Mouse (Mus musculus) telencephalon, adult 2 months (tissue): ENCODE data around the gene Mrpl1.

Source experiments
- DNase-seq: peaks from one replicate; pipeline ENCODE4 v3.0.0-alpha.2; 2011; ENCODE audit warnings: low read depth, low spot score

Mrpl1 gene

GRCm38 (mm10) chr5:96209459-96209858 lies at the start of gene Mrpl1:
Gene Mrpl1 (plus strand): TSS chr5:96209493.
- DNase-seq: no peak

DNA sequence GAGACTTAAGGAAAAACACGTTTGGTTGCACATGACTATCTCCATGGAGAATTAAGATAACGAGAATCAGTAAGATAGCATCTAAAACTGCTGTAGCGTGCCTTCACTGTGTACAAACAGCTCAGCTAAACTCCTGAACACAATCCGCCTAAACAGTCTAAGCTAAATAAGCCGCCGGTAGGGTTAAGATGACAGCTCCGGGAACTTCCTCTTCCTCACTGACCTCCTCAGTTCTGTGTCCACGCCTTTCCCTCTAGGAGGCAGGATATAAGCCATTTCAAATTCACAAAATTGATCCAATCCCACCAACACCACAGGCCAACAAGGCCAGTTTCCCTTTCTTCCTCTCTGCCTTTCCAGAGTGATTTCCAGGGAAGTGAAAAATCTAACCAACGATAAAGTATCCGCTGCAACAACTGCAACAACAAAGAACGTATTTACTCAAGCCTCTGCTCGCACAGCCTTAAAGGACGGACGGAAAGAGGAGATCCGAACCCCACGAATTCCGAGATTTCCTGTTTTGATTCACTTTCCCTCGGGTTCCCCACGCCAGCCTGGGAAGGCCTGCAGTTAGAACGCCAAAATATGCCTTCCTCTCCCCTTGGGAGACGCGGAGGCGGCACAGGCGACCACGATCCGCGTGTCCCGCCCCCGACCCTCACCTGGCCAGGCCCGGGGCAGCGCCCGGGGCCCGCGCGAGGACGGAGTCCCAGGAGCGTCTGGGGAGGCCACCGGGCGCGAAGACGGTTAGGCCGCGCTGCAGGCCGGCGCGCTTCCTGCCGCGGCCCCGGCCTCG lies 48.6 kb upstream of the Mrpl1 start:
- DNase-seq: peak; percentile 21

- no peak for DNase-seq
These were observed 48.1 kb upstream of the Mrpl1 start for GRCm38 (mm10) chr5:96161263-96161577.

DNA sequence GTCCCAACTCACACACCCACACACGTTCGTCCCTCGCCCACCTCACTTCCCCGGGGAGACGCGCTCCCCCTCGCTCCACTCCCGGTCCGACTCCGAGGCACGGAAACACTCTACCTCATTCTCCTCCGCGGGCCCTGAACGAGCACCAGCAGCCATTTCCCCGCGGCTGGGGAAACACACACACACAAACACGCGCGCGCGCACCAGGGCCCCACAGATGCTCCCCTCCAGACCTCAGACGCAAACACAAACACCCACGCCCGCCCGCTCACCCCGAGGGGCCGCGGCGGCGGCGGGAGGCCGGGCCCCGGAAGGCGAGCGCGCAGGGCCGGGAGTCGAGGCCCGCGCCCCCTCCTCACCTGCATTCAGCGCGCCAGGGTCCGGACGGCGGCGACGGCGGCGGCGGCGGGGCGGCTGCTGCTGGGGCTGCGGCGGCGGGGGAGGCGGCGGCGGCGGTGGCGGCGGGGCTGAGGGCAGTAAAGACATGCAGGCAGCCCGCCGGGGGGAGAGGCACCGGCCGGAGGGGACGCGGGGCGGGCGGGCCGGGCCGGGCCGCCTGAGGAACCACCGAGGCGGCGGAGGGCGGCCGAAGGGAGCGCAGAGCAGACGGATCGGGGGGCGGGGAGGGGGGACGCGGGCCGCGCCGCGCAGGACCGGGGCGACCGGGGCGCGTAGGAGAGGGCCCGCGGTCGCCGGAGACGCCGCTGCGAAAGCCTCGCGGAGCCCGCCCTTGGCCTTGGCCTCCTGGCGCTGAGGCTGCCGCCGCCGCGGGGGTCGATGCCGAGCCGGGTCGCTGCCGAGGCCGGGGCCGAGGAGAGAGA lies 47.5 kb upstream of the Mrpl1 start:
- DNase-seq: peak; percentile 23

- peak; percentile 71 for DNase-seq
These were observed 46.6 kb upstream of the Mrpl1 start for GRCm38 (mm10) chr5:96162399-96163331.

GRCm38 (mm10) chr5:96163396-96164020 lies 45.8 kb upstream of the Mrpl1 start:
- DNase-seq: no peak

DNA sequence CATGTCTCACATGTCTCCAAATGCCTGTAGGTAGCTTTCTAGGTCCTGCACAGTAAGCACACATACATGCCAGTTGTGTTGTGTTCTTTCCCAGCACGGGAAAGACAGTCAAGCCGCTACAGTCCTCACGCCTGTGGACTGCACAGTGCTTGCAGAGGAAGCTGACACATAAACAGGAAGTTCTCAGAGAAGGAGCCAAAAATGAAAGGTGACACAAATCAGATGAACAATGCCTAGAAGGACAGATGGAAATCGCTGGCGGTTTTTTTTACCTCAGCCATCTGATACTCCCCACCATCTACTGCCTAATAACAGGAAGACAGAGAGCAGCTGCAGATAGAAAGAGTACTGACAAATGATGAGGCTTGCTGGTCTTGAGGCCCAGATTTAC lies 45.3 kb upstream of the Mrpl1 start, which contains the start of gene Cnot6l:
Cnot6l (minus strand) TSS at position 151 of the 391 bp plus-strand sequence.
- DNase-seq: no peak

DNA sequence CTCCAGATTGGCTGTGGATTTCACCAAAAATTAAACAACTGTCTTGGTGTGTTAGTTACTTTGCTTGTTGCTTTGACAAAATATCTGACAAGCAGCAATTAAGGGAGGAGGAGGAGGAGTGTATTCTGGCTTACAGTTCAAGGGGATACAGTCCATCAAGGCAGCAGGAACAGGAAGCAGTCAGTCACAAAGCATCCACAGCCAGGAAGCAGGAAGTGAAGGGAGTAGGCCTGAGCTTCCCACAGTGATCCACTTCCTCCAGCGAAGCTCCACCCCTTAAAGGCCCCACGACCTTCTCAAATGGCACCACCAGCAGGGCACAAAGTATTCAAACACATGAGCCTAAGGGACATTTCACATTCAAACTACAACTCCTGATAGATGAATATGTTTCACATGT lies 42.5 kb upstream of the Mrpl1 start:
- DNase-seq: no peak

DNA sequence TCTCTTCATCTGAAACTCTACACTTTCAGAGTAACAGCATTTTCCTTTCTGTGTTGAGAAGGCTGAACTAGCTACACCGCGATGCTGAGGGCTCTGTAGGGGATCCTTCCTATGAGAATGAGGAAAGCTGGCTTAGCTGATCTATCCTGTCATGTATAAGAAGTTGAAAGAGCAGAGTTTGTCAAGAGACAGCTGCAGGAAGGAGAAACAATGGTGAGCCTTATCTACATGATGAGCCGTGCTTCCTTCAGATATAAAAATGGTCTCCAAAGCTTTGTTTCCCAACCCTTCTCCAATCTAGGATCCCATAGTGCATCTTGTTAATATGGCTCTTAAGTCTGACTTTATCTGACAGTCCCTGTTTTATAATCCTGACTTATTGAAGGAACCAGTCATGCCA lies 38.9 kb upstream of the Mrpl1 start:
- DNase-seq: no peak

DNA sequence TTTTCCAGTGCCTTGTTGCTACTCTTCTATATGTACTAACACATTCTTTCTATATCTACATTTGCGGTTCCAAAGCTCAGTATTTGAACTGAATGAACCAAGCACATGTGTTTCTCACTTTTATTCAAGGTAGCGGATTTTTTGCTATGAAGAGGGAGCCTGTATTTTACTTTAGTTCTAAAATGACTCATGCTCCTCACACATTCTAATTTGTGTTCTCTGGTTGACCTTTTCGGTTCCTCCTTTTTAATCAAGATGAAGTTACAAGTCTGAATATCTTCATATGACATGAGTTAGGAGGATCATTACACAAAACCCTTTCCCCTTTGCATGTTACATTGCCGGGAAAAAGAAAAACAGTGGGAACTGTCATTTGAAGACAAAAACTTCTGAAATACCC lies 37.5 kb upstream of the Mrpl1 start:
- no peak for DNase-seq

DNA sequence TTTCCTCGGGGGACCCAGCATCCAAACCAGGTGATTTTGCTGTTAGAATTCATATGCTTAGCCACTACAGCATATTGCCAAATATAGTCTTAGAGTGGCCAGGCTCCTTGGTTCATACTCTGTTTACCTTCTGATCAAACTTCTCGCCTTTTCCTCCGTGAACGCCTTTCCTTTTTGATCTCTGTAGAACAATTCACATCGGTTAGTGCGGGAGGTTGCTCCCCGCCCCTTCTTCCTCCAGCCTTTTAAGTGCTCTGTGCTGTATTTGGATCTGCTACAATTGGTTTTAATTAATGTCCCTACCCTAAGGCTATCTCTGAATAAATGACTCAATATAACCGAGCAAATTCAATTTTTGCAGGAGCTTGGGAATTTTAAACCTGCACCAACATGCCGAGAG lies 33.2 kb upstream of the Mrpl1 start:
- no peak for DNase-seq

GRCm38 (mm10) chr5:96176879-96177358 lies 32.4 kb upstream of the Mrpl1 start:
- no peak for DNase-seq

DNA sequence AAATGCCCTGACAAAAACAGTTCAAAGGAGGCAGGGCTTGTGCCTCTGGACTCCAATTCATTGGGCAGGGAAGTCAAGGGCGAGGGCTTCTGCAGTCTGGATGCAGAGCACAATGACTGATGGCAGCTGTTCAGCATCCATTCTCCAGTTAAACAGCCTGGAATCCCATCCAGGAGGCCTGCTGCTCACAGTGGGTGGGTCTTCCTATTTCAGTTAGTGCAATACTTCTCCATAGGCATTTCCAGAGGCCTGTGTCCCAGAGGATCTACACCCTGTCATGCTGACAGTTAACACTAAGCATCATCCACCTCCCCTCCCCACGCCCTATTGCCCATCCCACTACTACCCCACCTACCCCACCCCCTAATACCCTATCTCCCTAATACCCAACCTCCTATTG lies 26.1 kb upstream of the Mrpl1 start:
- DNase-seq: no peak

- DNase-seq: no peak
These were observed 25.3 kb upstream of the Mrpl1 start for GRCm38 (mm10) chr5:96183987-96184386.

GRCm38 (mm10) chr5:96189761-96190160 lies 19.5 kb upstream of the Mrpl1 start:
- no peak for DNase-seq

DNA sequence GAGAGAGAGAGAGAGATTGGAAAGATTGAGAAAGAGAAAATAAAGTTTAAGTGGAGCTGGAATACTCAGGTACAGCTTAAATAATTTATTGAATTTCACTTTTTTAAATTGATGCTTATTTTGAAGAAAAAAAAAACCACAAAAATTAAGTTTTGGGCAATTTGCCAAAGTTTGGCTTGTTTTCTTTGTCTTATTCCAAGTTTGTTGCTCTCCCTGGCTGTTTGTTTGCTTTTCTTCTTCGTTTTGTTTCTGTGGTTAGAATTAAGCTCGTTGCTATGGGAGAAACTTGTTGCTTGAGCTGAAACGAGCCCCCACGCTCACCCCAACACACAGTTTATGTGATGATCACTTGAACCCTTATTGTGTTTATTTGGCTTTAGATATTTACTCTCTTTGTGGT lies 18.0 kb upstream of the Mrpl1 start:
- no peak for DNase-seq

GRCm38 (mm10) chr5:96196547-96197052 lies 12.7 kb upstream of the Mrpl1 start:
- DNase-seq: no peak

- no peak for DNase-seq
These were observed 11.0 kb upstream of the Mrpl1 start for GRCm38 (mm10) chr5:96198271-96198670.

DNA sequence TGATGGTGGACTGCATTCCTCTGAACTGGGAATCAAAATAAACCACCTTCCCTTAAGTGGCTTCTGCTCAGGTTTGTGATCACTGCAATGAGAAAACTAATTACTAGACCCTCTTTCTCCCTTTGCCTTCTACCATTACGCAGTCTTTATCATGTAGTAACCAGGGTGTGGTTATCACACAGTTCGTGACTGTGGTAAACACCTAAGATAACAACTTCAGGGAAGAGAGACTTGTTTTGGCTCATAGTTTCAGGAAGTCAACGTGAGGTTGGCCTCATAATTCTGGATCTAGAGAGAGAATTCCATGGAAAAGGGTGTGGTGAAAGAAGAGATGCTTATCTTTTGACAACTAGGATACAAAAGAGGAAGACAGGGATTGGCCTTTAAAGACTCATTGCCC lies 9.0 kb upstream of the Mrpl1 start:
- DNase-seq: no peak

DNA sequence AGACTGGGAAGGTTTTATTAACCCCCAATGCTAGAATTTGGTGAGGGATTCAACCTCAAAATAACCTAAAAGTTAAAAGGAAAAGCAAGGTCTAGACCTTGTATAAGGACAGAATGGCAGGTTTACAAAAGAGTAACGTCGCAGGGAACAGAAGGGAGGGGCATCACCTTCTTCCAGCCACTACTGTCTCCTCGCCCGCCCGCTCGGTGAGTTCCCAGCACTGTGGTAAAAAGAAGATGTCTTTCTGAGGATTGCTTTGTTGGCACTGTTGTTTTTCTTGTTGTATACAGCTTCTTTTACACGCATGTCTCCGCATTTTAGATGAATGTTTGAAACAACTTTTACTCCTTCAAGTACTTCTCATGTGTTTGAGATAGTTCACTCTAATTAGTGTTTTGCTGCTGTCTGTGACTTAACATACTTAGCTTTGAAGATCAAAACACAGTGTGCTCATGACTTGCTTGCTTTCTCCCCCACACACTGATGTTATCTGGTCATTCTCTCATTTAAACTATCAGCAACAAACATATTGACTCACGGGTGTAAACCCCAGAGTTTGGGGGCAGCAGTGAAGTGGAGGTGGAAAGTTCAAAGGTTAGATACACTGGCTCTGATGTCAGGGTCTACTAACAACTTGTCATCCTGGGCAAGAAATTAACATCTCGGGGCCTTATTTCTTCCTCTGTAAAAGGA lies 7.7 kb upstream of the Mrpl1 start:
- no peak for DNase-seq

DNA sequence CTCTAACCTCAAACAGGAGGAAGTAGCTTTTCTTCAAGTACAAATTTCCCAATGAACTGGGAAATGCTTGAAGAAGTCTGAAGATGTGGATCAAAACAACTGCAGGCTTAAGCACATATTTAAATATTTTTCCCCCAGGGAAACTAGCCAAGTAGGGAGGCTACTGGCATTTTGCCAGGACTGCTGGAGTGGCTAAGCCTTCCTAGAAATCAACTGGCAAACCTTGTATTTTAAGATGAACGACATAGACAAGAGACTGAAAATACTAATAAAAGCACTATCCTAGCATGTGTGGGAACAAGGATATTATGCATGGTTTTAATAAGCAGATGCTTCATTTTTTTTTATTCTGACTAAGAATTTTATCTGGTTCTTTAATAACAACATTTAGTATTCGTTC lies 2.4 kb upstream of the Mrpl1 start:
- no peak for DNase-seq
